Mouse (Mus musculus): ENCODE results near the gene Hddc3. TPM values are rescaled to one million over a fixed set of nuclear protein-coding genes. Genes with fewer than 3 reads are reported as not detected.

The Hddc3 gene
- 11.1 TPM for polyA plus RNA-seq (2014; fragmentation: Illumina TruSeq; extraction: RNeasy Lipid Tissue Mini Kit (QIAGEN cat#74804); ENCODE audit: insufficient read depth, low read depth, low replicate concordance)

DNA sequence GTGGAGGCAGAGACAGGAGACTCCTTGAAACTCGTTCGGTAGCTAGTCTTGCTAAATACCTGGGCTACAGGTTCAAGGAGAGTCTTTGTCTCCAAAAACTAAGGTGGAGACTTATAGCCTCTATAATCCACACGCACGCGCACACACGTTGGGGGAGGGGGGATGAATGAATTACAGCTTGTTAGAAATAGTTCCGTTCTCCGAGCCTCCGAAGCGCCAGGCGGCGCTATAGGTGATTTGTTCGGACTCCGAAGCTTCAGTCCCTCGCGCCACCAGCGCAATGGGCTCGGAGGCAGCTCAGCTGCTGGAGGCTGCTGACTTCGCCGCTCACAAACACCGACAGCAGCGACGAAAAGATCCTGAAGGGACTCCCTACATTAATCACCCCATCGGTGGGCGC, at the start of gene Hddc3:
TSS of gene Hddc3 (plus strand) at position 247 of the 400 bp plus-strand sequence.

DNA sequence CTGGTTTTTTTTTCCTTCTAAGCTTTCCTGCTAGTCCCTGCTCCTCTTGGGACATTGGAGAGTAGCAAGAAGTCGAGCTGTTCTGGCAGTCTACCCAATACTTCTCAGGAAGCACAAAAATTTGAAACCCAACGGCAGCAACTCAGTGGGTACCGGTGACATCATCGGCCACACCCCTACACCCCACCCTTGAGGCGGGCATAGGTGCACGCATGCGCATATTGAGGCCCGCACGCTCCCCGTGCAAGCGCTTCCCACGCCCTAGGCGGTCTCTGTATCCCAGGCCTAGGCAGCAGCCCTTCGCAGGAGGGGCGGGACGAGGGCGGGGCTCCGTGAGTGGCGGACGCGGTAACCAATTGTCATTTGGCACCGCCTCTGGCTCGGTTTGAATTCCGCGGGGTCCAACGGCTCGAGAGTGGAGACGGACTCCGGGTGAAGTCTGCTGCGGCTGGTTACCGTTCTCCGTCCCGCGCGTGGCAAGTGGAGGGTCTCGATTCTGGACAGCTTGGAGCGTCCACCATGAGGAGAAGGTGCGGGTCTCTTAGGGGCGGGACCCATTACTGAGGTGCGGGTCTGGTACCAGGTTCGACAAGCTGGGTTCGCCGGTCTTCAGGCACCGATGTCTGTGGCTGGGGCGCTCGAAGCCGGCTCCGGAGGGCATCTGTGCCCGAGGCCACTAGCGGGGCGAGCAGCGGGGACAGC, 48.7 kb upstream of the Hddc3 start, which contains the start of gene Prc1:
TSS of gene Prc1 (plus strand) at position 389 of the 702 bp plus-strand sequence.

DNA sequence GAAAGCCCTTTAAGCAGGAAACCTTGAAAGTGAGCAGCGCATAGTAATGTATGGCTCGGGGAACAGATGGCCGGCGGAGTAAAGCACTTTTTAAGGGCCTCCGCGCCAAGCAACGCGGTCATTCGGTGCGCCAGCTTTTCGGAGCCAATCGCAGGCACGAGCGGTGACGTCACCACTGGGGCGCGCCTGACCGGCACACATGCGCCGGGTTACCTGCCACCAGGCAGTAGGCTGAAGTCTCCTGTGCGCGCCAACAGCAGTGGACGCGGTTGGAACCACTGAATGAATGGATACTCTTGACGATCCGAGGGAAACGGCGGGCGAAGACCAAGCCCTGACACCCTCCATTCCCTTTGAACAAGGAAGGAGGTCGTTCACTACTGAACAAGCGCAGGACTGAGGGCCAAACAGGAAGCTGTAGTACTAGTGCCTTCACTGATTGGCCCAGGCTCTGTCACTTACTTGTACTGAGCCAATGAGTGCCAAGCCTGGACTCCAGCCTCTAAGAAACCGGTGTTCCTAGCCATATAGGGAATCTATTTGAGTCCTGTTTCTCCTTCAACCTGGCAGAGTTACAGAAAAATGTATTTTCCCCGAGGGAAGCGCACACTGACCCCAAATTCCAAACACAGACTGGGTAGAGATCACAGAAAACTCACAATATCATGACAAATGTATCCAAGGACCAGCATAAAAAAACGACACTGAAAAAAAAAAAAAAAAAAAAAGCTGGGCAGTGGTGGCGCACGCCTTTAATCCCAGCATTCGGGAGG, 18.7 kb upstream of the Hddc3 start, which contains the start of gene Rccd1:
TSS of gene Rccd1 (minus strand) at position 412 of the 773 bp plus-strand sequence.

DNA sequence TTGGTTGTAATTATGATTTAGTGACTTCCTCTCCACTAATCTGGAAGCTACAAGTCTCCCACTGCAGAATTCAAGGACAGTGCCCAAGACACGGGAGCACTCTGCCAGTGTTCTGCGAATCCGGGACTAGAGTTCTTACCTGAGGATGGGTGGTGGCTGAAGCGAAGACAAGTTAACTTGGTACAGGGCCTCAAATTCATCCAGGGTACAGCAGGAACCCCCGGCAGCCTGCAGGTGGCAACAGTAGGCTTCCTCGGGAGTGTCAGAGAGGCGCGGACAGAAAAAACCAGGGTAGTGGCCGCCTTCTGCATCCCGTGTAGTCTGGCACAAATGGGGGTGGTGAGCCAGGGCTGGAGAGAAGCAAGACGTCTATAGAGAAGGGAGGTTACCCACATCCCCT, 2.1 kb upstream of the Hddc3 start, which contains the start of gene Unc45a:
TSS of gene Unc45a (minus strand) at position 213 of the 400 bp plus-strand sequence.

DNA sequence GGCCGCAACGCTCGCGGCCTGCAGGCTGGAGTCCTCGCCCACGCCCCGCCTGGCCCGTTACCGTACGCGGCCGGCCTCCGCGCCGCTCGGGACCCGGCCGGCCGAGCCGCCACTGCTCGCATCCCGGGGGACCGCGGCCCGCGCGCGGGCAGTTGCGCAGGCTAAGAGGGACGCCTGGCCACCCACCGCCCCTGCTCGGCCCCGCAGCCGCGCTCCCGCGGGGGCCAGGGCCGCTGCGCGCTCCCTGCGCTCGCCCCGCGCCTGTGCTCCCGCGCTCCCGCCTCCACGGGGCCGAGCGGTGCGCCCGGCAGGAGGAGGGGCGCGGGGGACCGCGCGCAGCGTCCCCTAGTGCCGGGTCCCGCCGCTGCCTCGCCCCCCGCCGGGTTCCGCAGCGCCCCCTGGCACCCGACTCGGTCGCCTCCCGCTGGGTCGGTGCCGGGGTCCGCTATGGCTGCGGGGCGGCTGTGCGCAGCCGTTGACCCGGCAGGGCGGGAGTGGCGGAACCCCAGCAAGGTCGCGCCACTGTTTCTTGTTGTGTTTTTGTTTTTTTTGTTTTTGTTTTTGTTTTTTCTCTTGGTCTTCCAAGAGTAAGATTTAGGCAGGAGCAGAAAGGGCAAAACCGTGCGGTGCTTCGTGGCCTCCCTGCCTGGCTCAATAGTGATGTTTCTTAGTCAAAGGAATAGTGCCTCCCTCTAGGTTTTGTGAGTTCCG, 28.3 kb downstream of the Hddc3 start, which contains the start of gene Man2a2:
TSS of gene Man2a2 (minus strand) at position 335 of the 711 bp plus-strand sequence.

DNA sequence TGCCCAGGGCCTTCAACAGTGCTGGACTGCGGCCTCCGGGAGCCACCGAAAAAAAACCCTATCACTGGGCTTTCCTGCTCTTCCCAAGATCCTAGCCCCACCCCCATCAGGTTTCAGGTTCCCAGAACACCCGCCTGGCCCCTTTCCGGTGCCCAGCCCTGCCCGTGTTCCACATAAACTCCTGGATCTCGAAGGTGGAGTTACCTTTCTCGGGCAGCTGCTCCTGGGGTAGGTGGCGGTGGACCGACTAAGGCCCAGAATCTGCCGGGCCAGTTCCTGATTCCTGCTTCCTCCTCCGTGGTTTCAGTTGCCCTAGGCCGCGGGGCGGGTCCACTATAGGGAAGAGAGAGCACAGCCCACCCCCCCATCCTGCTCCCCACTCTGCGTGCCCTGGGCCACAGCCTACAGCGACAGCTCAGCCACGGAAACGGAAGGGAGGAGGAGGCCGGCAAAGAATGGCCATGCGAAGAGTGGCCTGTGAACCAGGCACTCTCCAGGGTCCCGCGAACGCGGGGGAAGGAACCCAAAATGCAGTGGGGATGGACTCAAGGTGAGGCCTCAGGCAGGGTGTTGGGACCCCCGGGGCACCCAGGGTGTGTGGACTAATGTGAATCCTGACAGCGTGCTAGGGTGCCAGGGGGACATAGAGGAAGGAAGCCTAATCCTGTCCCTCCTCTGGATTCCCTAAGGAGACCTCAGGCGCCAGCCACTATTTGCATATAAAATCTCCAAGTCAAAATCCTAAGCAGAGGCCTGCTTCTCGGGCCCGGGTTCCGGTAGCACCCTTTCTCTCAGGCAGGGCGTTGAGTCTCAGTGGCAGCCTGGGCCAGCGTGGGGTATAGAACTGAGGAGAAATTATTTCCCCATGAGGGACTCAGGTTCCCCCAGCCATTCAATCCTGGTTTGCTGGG, 45.0 kb downstream of the Hddc3 start, which contains the start of gene Fes:
TSS of gene Fes (minus strand) at position 314 of the 911 bp plus-strand sequence.

Other genes with a start within 250 kb of the Hddc3 start
- 115 TPM for gene Idh2, start 227.7 kb upstream of the Hddc3 start, polyA plus RNA-seq (2014; fragmentation: Illumina TruSeq; extraction: RNeasy Lipid Tissue Mini Kit (QIAGEN cat#74804); ENCODE audit: insufficient read depth, low read depth, low replicate concordance)
- gene Sema4b, start 156.3 kb upstream of the Hddc3 start, polyA plus RNA-seq (2014; fragmentation: Illumina TruSeq; extraction: RNeasy Lipid Tissue Mini Kit (QIAGEN cat#74804); ENCODE audit: insufficient read depth, low read depth, low replicate concordance), result 4.1 TPM
- 95.7 TPM for gene Cib1, start 110.3 kb upstream of the Hddc3 start, polyA plus RNA-seq (2014; fragmentation: Illumina TruSeq; extraction: RNeasy Lipid Tissue Mini Kit (QIAGEN cat#74804); ENCODE audit: insufficient read depth, low read depth, low replicate concordance)
- gene Gdpgp1, start 110.2 kb upstream of the Hddc3 start, polyA plus RNA-seq (2014; fragmentation: Illumina TruSeq; extraction: RNeasy Lipid Tissue Mini Kit (QIAGEN cat#74804); ENCODE audit: insufficient read depth, low read depth, low replicate concordance), result 1.6 TPM
- 0.74 TPM for gene Ttll13, start 96.7 kb upstream of the Hddc3 start, polyA plus RNA-seq (2014; fragmentation: Illumina TruSeq; extraction: RNeasy Lipid Tissue Mini Kit (QIAGEN cat#74804); ENCODE audit: insufficient read depth, low read depth, low replicate concordance)
- gene Ngrn, start 81.9 kb upstream of the Hddc3 start, polyA plus RNA-seq (2014; fragmentation: Illumina TruSeq; extraction: RNeasy Lipid Tissue Mini Kit (QIAGEN cat#74804); ENCODE audit: insufficient read depth, low read depth, low replicate concordance), result 36.1 TPM
- 7.7 TPM for gene Vps33b, start 73.5 kb upstream of the Hddc3 start, polyA plus RNA-seq (2014; fragmentation: Illumina TruSeq; extraction: RNeasy Lipid Tissue Mini Kit (QIAGEN cat#74804); ENCODE audit: insufficient read depth, low read depth, low replicate concordance)
- 1.7 TPM for gene Prc1, start 48.7 kb upstream of the Hddc3 start, polyA plus RNA-seq (2014; fragmentation: Illumina TruSeq; extraction: RNeasy Lipid Tissue Mini Kit (QIAGEN cat#74804); ENCODE audit: insufficient read depth, low read depth, low replicate concordance)
- 7.9 TPM for gene Rccd1, start 18.6 kb upstream of the Hddc3 start, polyA plus RNA-seq (2014; fragmentation: Illumina TruSeq; extraction: RNeasy Lipid Tissue Mini Kit (QIAGEN cat#74804); ENCODE audit: insufficient read depth, low read depth, low replicate concordance)
- 26.9 TPM for gene Unc45a, start 2.1 kb upstream of the Hddc3 start, polyA plus RNA-seq (2014; fragmentation: Illumina TruSeq; extraction: RNeasy Lipid Tissue Mini Kit (QIAGEN cat#74804); ENCODE audit: insufficient read depth, low read depth, low replicate concordance)
- 13.0 TPM for gene Man2a2, start 28.3 kb downstream of the Hddc3 start, polyA plus RNA-seq (2014; fragmentation: Illumina TruSeq; extraction: RNeasy Lipid Tissue Mini Kit (QIAGEN cat#74804); ENCODE audit: insufficient read depth, low read depth, low replicate concordance)
- gene Fes, start 44.8 kb downstream of the Hddc3 start, polyA plus RNA-seq (2014; fragmentation: Illumina TruSeq; extraction: RNeasy Lipid Tissue Mini Kit (QIAGEN cat#74804); ENCODE audit: insufficient read depth, low read depth, low replicate concordance), result 15.8 TPM
- 29.6 TPM for gene Furin, start 62.3 kb downstream of the Hddc3 start, polyA plus RNA-seq (2014; fragmentation: Illumina TruSeq; extraction: RNeasy Lipid Tissue Mini Kit (QIAGEN cat#74804); ENCODE audit: insufficient read depth, low read depth, low replicate concordance)
- 0.68 TPM for gene Blm, start 192.0 kb downstream of the Hddc3 start, polyA plus RNA-seq (2014; fragmentation: Illumina TruSeq; extraction: RNeasy Lipid Tissue Mini Kit (QIAGEN cat#74804); ENCODE audit: insufficient read depth, low read depth, low replicate concordance)

All from lung, adult 10 weeks (tissue).